Comparison of ENCODE assay signal across 19 mouse cellular contexts in the genomic region with DNA sequence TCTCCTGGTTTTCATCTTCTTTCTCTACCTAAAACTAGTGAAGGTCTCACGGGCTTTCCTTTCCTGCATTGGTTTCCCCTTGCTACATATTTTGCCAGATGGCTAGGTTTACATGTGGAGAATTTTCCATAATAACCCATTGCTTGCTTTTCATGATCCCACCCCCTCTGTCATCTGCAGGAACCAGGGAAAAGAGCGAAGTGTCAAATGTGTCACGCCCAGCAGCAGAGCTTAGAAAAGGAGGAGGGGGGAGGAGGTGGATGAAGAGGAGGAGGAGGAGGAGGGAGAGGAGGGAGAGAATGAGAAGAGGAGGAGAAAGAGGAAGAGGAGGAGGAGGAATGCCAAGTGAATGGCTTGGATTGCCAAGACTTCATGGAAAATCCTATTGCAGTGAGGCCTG. TPM values are rescaled to one million over a fixed set of nuclear protein-coding genes. Genes with fewer than 3 reads are reported as not detected.
"Had no signal": no experiment of that assay in that cellular context is flagged by ENCODE, and none has a peak within 500 bp of the region (broad histone marks: within the 10 kb centered on the region; RNA-seq: fewer than 3 reads in every experiment).

No protein-coding gene starts in this region.

- H3K9ac ChIP-seq: limb, embryonic 15.5 days; liver, embryonic 15.5 days; midbrain, embryonic 12.5 days; neural tube, embryonic 13.5 days had no signal

- H3K4me3 ChIP-seq: layer of hippocampus, adult 2 months; limb, embryonic 15.5 days; liver, embryonic 15.5 days; midbrain, embryonic 12.5 days; myocyte; neural tube, embryonic 13.5 days had no signal

- ATAC-seq: intestine, embryonic 16.5 days; midbrain, embryonic 16.5 days had no signal

- H3K9me3 ChIP-seq: liver, embryonic 15.5 days had no signal

- H3K27ac ChIP-seq: kidney, postnatal 0 days; layer of hippocampus, adult 2 months; limb, embryonic 15.5 days; liver, embryonic 15.5 days; midbrain, embryonic 12.5 days; neural tube, embryonic 13.5 days had no signal

- H3K27me3 ChIP-seq: limb, embryonic 15.5 days; liver, embryonic 15.5 days; midbrain, embryonic 12.5 days; neural tube, embryonic 13.5 days had no signal

- H3K36me3 ChIP-seq: limb, embryonic 15.5 days; liver, embryonic 15.5 days; midbrain, embryonic 12.5 days; neural tube, embryonic 13.5 days had no signal

- DNase-seq: kidney, adult 2 months; kidney, postnatal 25 days; layer of hippocampus, adult 9-11 months; lung, adult 2 months; lung, postnatal 14 days; lung, postnatal 4 days; thymus, adult 18-20 months; thymus, postnatal 36 days had no signal

- H3K4me2 ChIP-seq: limb, embryonic 15.5 days; liver, embryonic 11.5 days; liver, embryonic 15.5 days; midbrain, embryonic 12.5 days; neural tube, embryonic 13.5 days had no signal

- H3K4me1 ChIP-seq: liver, embryonic 15.5 days; midbrain, embryonic 12.5 days; neural tube, embryonic 13.5 days had no signal

RNA-seq across cellular contexts. Expression of a gene that starts 17.9 kb away (rescaled TPM):
- total RNA-seq: monocyte, adult 5-6 weeks had no signal
